Mouse (Mus musculus): ENCODE results near the gene St3gal5.
A peak's percentile ranks its signal among the peaks of the same experiment; 100 is the strongest.

The St3gal5 gene

GRCm38 (mm10) chr6:72130056-72130455 is 32.7 kb downstream of the St3gal5 start:
- DNase-seq (ENCODE audit: extremely low read depth, insufficient read length, low spot score) = no peak

- DNase-seq (ENCODE audit: extremely low read depth, insufficient read length, low spot score) = no peak
These were observed 35.4 kb downstream of the St3gal5 start for GRCm38 (mm10) chr6:72132671-72133214.

GRCm38 (mm10) chr6:72134850-72135515 is 37.6 kb downstream of the St3gal5 start:
- no peak for DNase-seq (ENCODE audit: extremely low read depth, insufficient read length, low spot score)

- no peak for DNase-seq (ENCODE audit: extremely low read depth, insufficient read length, low spot score)
These were observed 38.6 kb downstream of the St3gal5 start for GRCm38 (mm10) chr6:72136016-72136415.

GRCm38 (mm10) chr6:72136543-72136942 is 39.2 kb downstream of the St3gal5 start:
- DNase-seq (ENCODE audit: extremely low read depth, insufficient read length, low spot score) = no peak

- DNase-seq (ENCODE audit: extremely low read depth, insufficient read length, low spot score) = no peak
These were observed 42.3 kb downstream of the St3gal5 start for GRCm38 (mm10) chr6:72139508-72140193.

GRCm38 (mm10) chr6:72140371-72140770 is 43.0 kb downstream of the St3gal5 start:
- no peak for DNase-seq (ENCODE audit: extremely low read depth, insufficient read length, low spot score)

- no peak for DNase-seq (ENCODE audit: extremely low read depth, insufficient read length, low spot score)
These were observed 43.8 kb downstream of the St3gal5 start for GRCm38 (mm10) chr6:72141191-72141590.

GRCm38 (mm10) chr6:72142561-72142960 is 45.2 kb downstream of the St3gal5 start:
- no peak for DNase-seq (ENCODE audit: extremely low read depth, insufficient read length, low spot score)

- DNase-seq (ENCODE audit: extremely low read depth, insufficient read length, low spot score) = no peak
These were observed 47.0 kb downstream of the St3gal5 start for GRCm38 (mm10) chr6:72144353-72144752.

- no peak for DNase-seq (ENCODE audit: extremely low read depth, insufficient read length, low spot score)
These were observed 49.4 kb downstream of the St3gal5 start for GRCm38 (mm10) chr6:72146803-72147202.

- no peak for DNase-seq (ENCODE audit: extremely low read depth, insufficient read length, low spot score)
These were observed 51.3 kb downstream of the St3gal5 start for GRCm38 (mm10) chr6:72148721-72149120.

GRCm38 (mm10) chr6:72149797-72150196 is 52.4 kb downstream of the St3gal5 start:
- no peak for DNase-seq (ENCODE audit: extremely low read depth, insufficient read length, low spot score)

- no peak for DNase-seq (ENCODE audit: extremely low read depth, insufficient read length, low spot score)
These were observed 55.3 kb downstream of the St3gal5 start for GRCm38 (mm10) chr6:72152707-72153106.

- peak; percentile 43 for DNase-seq (ENCODE audit: extremely low read depth, insufficient read length, low spot score)
These were observed 56.1 kb downstream of the St3gal5 start for GRCm38 (mm10) chr6:72153455-72153854.

GRCm38 (mm10) chr6:72154008-72154407 is 56.6 kb downstream of the St3gal5 start:
- DNase-seq (ENCODE audit: extremely low read depth, insufficient read length, low spot score) = peak; percentile 76

GRCm38 (mm10) chr6:72154938-72155531 is 57.6 kb downstream of the St3gal5 start:
- no peak for DNase-seq (ENCODE audit: extremely low read depth, insufficient read length, low spot score)

GRCm38 (mm10) chr6:72155649-72156048 is 58.3 kb downstream of the St3gal5 start:
- DNase-seq (ENCODE audit: extremely low read depth, insufficient read length, low spot score) = no peak

- no peak for DNase-seq (ENCODE audit: extremely low read depth, insufficient read length, low spot score)
These were observed 61.8 kb downstream of the St3gal5 start for GRCm38 (mm10) chr6:72158966-72159764.

GRCm38 (mm10) chr6:72159861-72160395 is 62.5 kb downstream of the St3gal5 start:
- no peak for DNase-seq (ENCODE audit: extremely low read depth, insufficient read length, low spot score)

GRCm38 (mm10) chr6:72160991-72161390 is 63.6 kb downstream of the St3gal5 start:
- DNase-seq (ENCODE audit: extremely low read depth, insufficient read length, low spot score) = no peak
